Mouse (Mus musculus) ES-Bruce4 (cell line): ENCODE data around the gene Dnph1. TPM values are rescaled to one million over a fixed set of nuclear protein-coding genes. Genes with fewer than 3 reads are reported as not detected.

Experiments used
- H3K27ac ChIP-seq: 2 replicates; pipeline ENCODE4 v1.5.1; 2012; ENCODE audit warnings: low read length, inconsistent platforms; ENCODE audit not compliant: insufficient read depth
- H3K27me3 ChIP-seq: 2 replicates; pipeline ENCODE4 v1.6.1; 2012; ENCODE audit warnings: mild to moderate bottlenecking, low read length, inconsistent platforms; ENCODE audit not compliant: control insufficient read depth, poor library complexity, insufficient read depth, severe bottlenecking
- H3K36me3 ChIP-seq: 2 replicates; pipeline ENCODE4 v1.6.1; 2012; ENCODE audit warnings: inconsistent platforms, mild to moderate bottlenecking, low read length, moderate library complexity; ENCODE audit not compliant: control insufficient read depth, poor library complexity, insufficient read depth, severe bottlenecking
- H3K4me1 ChIP-seq: one replicate; pipeline ENCODE4 v1.8.1; 2011; ENCODE audit warnings: low read length; ENCODE audit not compliant: control insufficient read depth, insufficient read depth
- H3K4me3 ChIP-seq: 2 replicates; pipeline ENCODE4 v1.5.1; 2011; ENCODE audit warnings: low read depth, mild to moderate bottlenecking, low read length
- H3K9ac ChIP-seq: 2 replicates; pipeline ENCODE4 v1.6.1; 2012; ENCODE audit warnings: low read depth, mild to moderate bottlenecking, inconsistent platforms; ENCODE audit not compliant: poor library complexity, severe bottlenecking
- H3K9me3 ChIP-seq: replicated peaks from 2 replicates; pipeline ENCODE4 v1.6.1; 2012; ENCODE audit warnings: mild to moderate bottlenecking, low read length, inconsistent platforms; ENCODE audit not compliant: control insufficient read depth, poor library complexity, insufficient read depth, severe bottlenecking
- CTCF ChIP-seq: IDR thresholded peaks from one replicate; pipeline ENCODE4 v1.8.1; 2011; ENCODE audit warnings: low read depth, low read length
- EP300 ChIP-seq: IDR thresholded peaks from 2 replicates; pipeline ENCODE4 v1.6.1; 2011; ENCODE audit warnings: low read depth, low read length; ENCODE audit not compliant: insufficient read depth
- POLR2A ChIP-seq: IDR thresholded peaks from one replicate; pipeline ENCODE4 v1.8.1; 2011; ENCODE audit warnings: low read length; ENCODE audit not compliant: insufficient read depth
- polyA plus RNA-seq: library from polyadenylated mRNA; stranded (reverse); fragments of >200 nt; gene quantifications from 2 replicates; pipeline ENCODE4 v1.2.4, GENCODE M21; 2011; ENCODE audit warnings: low read depth; ENCODE audit not compliant: missing spikeins, insufficient read depth, insufficient read length

Dnph1 gene
- polyA plus RNA-seq, 1 experiment: 24.1 TPM

DNA sequence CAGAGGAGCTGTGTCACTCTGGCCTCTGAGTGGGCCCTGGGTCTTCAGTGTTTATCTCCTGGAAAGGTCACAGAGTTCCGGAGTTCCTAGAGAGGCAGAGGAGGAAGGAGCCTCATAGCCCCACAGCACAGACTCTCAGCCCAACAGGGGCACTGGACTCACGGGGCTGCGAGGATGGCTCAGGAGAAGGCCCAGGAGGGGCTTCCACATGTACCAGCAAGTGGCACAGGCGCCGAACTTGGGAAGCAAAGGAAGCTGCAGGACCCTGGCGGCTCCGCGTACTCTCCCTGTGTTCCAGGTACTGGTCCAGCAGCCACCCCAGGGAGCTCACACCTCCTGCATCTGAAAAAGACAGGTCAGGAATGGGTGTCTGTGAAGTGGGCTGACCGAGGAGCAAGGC is 24.7 kb downstream of the Dnph1 start:
- TF ChIP-seq EP300 (no peak), CTCF (no peak), POLR2A (no peak)
- H3K4me1 ChIP-seq: no peaks in the 10 kb centered on the region
- no peak overlapping the region for H3K27ac ChIP-seq
- H3K9me3 ChIP-seq: no peaks in the 10 kb centered on the region
- H3K36me3 ChIP-seq: no peaks in the 10 kb centered on the region
- peak overlapping the region; percentile 57 for H3K4me3 ChIP-seq
- H3K27me3 ChIP-seq: no peaks in the 10 kb centered on the region
- H3K9ac ChIP-seq: peak overlapping the region; percentile 30

DNA sequence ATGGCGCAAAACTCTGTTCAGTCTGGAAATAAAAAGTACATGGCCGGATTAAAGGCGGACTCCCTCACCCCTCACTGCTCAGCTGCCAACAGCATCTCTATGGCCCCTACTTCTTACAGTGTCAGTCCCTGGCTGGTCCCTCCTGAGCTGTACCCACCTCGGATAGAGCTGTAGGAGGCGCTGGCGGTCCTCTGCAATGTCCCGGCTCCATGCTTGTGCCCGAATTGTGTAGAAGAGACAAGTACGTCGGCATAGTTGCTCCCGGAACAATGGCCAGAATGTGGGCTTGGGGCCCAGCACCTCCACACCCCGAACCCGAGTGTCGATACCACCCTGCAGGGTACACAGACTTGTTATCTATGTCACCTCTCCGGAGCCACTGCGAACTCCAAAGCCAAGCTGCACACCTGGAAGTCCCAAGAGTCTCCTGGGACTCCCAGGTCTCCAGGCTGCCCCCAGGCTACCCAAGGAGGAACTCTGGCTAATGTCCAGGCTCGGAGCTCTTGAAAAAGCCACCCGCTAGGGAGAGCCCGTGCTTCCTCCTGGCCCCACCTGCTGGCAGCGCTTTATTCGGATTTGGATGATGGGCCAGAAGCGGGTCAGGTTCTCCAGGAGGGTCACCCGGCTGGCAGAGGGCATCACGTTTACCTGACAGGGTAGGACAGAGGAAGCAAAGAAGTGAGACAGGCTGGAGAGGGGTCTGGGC is 25.6 kb downstream of the Dnph1 start:
- Histone ChIP-seq H3K4me1 (no peaks in the 10 kb centered on the region), H3K9me3 (no peaks in the 10 kb centered on the region)
- TF ChIP-seq POLR2A (no peak), EP300 (no peak), CTCF (peak; percentile 58)

DNA sequence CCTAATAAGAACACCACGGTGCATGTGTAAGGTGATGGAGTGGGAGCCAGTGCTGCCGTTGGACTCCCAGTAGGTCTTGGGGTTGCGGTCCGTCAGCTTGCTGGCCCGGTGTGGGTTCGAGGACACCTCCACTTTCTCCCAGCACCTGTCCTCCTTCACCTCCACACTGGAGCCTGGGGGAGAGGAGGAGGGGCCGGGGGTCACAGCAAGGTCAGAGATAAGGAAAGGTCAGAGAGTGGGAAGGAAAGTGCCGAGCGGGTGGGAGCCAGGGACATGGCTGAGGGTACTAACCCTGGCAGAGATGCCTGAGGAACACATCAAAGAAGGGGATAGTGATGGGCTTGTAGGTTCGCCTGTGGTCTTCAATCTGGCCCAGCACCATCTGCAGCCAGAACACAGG is 28.6 kb downstream of the Dnph1 start:
- TF ChIP-seq CTCF (no peak), EP300 (no peak), POLR2A (no peak)
- Histone ChIP-seq H3K9me3 (no peaks in the 10 kb centered on the region), H3K4me3 (no peak overlapping the region), H3K27ac (no peak overlapping the region), H3K9ac (no peak overlapping the region), H3K36me3 (no peaks in the 10 kb centered on the region), H3K27me3 (no peaks in the 10 kb centered on the region), H3K4me1 (no peaks in the 10 kb centered on the region)

More for the DNA sequence above, 25.6 kb downstream of the Dnph1 start:
- Histone ChIP-seq H3K27ac (no peak overlapping the region), H3K36me3 (no peaks in the 10 kb centered on the region), H3K27me3 (no peaks in the 10 kb centered on the region), H3K9ac (no peak overlapping the region), H3K4me3 (no peak overlapping the region)

DNA sequence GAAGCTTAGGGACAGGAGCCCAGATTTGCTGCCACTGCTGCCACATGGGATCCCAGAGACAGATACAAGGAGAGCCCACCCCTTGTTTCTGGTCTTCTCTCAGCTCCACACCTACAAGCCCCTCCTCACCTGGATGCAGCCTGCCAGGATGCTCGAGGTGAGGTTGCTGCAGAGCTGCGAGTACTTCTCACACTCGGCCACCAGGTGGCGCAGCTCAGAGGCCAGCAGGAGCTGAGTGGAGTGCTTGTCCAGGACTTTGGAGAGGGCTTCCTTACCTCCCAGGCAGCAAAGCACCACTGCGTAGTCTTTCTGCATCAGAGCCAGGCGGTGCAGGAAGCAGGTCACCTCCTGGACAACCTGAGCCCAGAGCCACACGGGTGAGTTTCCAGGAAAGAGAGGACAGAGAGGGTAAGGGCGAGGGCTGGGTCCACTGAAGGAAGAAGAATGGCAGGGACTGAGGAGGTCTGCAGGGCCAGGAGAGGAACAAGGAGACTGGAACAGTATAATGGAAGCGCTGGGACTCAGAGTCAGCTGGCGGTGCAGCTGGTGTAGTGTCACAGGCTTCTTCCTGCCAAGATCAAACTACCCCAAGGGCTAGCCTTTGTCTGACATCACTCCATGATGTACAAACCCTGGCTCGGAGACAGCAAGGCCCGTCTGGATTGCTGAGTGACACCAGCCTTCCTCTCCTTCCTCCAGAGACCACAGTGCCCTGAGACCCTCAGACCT is 29.2 kb downstream of the Dnph1 start:
- no peaks in the 10 kb centered on the region for H3K27me3 ChIP-seq
- no peak overlapping the region for H3K27ac ChIP-seq
- TF ChIP-seq EP300 (no peak), CTCF (peak; percentile 99)
- no peaks in the 10 kb centered on the region for H3K4me1 ChIP-seq
- no peaks in the 10 kb centered on the region for H3K36me3 ChIP-seq
- H3K9ac ChIP-seq: no peak overlapping the region
- no peaks in the 10 kb centered on the region for H3K9me3 ChIP-seq
- H3K4me3 ChIP-seq: no peak overlapping the region

DNA sequence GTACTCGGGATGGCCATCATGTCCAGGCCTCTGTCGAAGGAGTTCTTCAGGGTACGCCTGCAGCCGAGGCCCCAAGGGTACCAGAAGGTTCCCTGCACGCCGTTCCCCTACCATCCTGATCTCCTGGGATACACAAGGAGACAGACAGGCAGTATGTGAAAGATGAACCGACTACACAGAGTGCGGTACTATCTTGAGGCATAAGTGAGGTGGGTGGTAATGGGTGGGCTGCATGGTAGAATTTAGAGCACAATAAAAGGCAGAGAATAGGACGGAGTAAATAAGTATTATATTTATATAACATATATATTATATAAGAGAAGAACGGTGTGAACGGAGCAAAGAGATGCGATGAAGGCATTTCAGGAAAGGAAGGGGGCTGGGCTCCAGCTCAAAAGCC is 47.1 kb downstream of the Dnph1 start:
- Histone ChIP-seq H3K4me1 (peaks cover 4% of the 10 kb centered on the region), H3K9me3 (no peaks in the 10 kb centered on the region), H3K36me3 (no peaks in the 10 kb centered on the region), H3K4me3 (peak overlapping the region; percentile 59), H3K27ac (no peak overlapping the region), H3K9ac (0 out of 2 replicates have a peak overlapping the region, but pooled peaks have one; percentile 16), H3K27me3 (no peaks in the 10 kb centered on the region)
- TF ChIP-seq POLR2A (no peak), EP300 (no peak), CTCF (no peak)
